Mouse (Mus musculus): ENCODE results near the gene Tnip1. TPM values are rescaled to one million over a fixed set of nuclear protein-coding genes. Genes with fewer than 3 reads are reported as not detected.

Gene Tnip1
- total and polyA plus RNA-seq, 3 experiments, result 8.1 to 19.7 TPM; not detected in 1

- Histone ChIP-seq H3K36me3 (ENCODE audit: control insufficient read depth in 1 of 2, insufficient read depth in 2 of 2, low read length in 2 of 2) (peaks cover 0 to 18% of the 10 kb centered on the region in 2 experiments; a peak in 2 of 4 replicates), H3K4me3 (ENCODE audit: control insufficient read depth in 1 of 2, insufficient read depth in 1 of 2, low read depth in 2 of 2, low read length in 2 of 2) (no peak overlapping the region), H3K4me1 (ENCODE audit: control insufficient read depth in 1 of 2, insufficient read depth in 2 of 2, low read length in 2 of 2) (peaks cover 21 to 38% of the 10 kb centered on the region in 2 experiments), H3K9ac (ENCODE audit: control insufficient read depth, low read depth, low read length, poor library complexity, severe bottlenecking) (no peak overlapping the region), H3K27ac (ENCODE audit: control insufficient read depth, low read depth, low read length) (no peak overlapping the region), H3K79me2 (ENCODE audit: control insufficient read depth, insufficient read depth, low read length, poor library complexity) (no peaks in the 10 kb centered on the region), H3K27me3 (ENCODE audit: control insufficient read depth in 1 of 2, insufficient read depth in 2 of 2, low read length in 2 of 2) (no peaks in the 10 kb centered on the region), H3K9me3 (replicated peaks; ENCODE audit: insufficient read depth, low read length) (no peaks in the 10 kb centered on the region)
- DNase-seq (ENCODE audit: low read depth, low spot score), result no peak
- TF ChIP-seq SIN3A (IDR thresholded peaks at IDR 0.05; ENCODE audit: low read length) (no peak), CHD1 (IDR thresholded peaks at IDR 0.05; ENCODE audit: low read depth, low read length) (no peak), RCOR1 (IDR thresholded peaks at IDR 0.05; ENCODE audit: low read depth, low read length) (no peak), ETS1 (IDR thresholded peaks at IDR 0.05; ENCODE audit: low read depth, low read length) (no peak), EP300 (IDR thresholded peaks at IDR 0.05; ENCODE audit: low read depth in 1 of 2, low read length in 2 of 2) (no peak), JUND (IDR thresholded peaks at IDR 0.05; ENCODE audit: low read depth, low read length) (no peak)
These were observed 77.3 kb downstream of the Tnip1 start for GRCm38 (mm10) chr11:54885406-54885805.

DNA sequence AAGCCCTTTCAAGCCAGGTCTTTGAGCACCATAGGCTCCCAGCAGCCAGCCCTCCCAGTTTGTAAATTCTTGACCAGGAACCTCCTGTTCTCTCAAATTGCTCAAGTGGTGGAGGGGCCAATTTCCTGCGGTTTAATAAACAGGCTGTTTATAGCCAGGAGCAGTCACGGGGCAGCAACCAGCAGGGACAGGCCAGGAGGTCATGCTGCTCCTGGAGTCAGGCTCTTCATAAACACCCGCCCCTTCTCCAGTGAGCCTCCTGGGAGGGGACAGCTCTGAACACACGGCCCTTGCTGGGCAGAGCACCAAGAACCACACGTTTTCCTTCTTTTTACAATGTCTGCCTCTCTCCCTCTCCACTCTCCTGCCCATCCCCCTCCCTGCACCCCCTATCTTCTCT lies 77.8 kb downstream of the Tnip1 start:
- H3K27me3 ChIP-seq (ENCODE audit: control insufficient read depth in 1 of 2, insufficient read depth in 2 of 2, low read length in 2 of 2), result no peaks in the 10 kb centered on the region
- H3K4me3 ChIP-seq (ENCODE audit: control insufficient read depth in 1 of 2, insufficient read depth in 1 of 2, low read depth in 2 of 2, low read length in 2 of 2), result no peak overlapping the region
- H3K9me3 ChIP-seq (replicated peaks; ENCODE audit: insufficient read depth, low read length), result no peaks in the 10 kb centered on the region
- H3K36me3 ChIP-seq (ENCODE audit: control insufficient read depth in 1 of 2, insufficient read depth in 2 of 2, low read length in 2 of 2), result peaks cover 0 to 18% of the 10 kb centered on the region in 2 experiments; a peak in 2 of 4 replicates
- peak overlapping the region; percentile 41 for H3K9ac ChIP-seq (ENCODE audit: control insufficient read depth, low read depth, low read length, poor library complexity, severe bottlenecking)
- H3K79me2 ChIP-seq (ENCODE audit: control insufficient read depth, insufficient read depth, low read length, poor library complexity), result no peaks in the 10 kb centered on the region
- peak overlapping the region; percentile 44 for H3K27ac ChIP-seq (ENCODE audit: control insufficient read depth, low read depth, low read length)
- H3K4me1 ChIP-seq (ENCODE audit: control insufficient read depth in 1 of 2, insufficient read depth in 2 of 2, low read length in 2 of 2), result peaks cover 23 to 38% of the 10 kb centered on the region in 2 experiments
- no peak for DNase-seq (ENCODE audit: low read depth, low spot score)
- TF ChIP-seq UBTF (IDR thresholded peaks at IDR 0.05; ENCODE audit: borderline replicate concordance, insufficient read depth, low read depth, low read length), result no peak
- no peak for TF ChIP-seq MAX (IDR thresholded peaks at IDR 0.05; ENCODE audit: low read length)
- no peak for TF ChIP-seq TBP (IDR thresholded peaks at IDR 0.05; ENCODE audit: low read depth, low read length)
- no peak for TF ChIP-seq MAFK (IDR thresholded peaks at IDR 0.05; ENCODE audit: borderline replicate concordance, low read depth, low read length)
- TF ChIP-seq SIN3A (IDR thresholded peaks at IDR 0.05; ENCODE audit: low read length), result no peak
- TF ChIP-seq POLR2A (IDR thresholded peaks at IDR 0.05; ENCODE audit: control insufficient read depth in 1 of 2, insufficient read depth in 1 of 2, low read depth in 1 of 2, low read length in 2 of 2, poor library complexity in 1 of 2), result no peak
- no peak for TF ChIP-seq KAT2A (conservative IDR thresholded peaks at IDR 0.05; ENCODE audit: low read depth, low read length)
- TF ChIP-seq EP300 (IDR thresholded peaks at IDR 0.05; ENCODE audit: low read depth in 1 of 2, low read length in 2 of 2), result no peak
- no peak for TF ChIP-seq NELFE (IDR thresholded peaks at IDR 0.05; ENCODE audit: low read depth, low read length)
- no peak for TF ChIP-seq GABPA (IDR thresholded peaks at IDR 0.05; ENCODE audit: low read depth, low read length)
- TF ChIP-seq ETS1 (IDR thresholded peaks at IDR 0.05; ENCODE audit: low read depth, low read length), result no peak
